Mouse (Mus musculus) c-Kit-positive CD71-positive TER-119-positive erythroid progenitor cells, embryonic 14.5 days (primary cell): ENCODE data around the gene Uchl5.

Source experiments
- DNase-seq: peaks from one replicate; pipeline ENCODE4 v3.0.0-alpha.2; 2013; ENCODE audit warnings: low spot score

Uchl5 gene

GRCm38 (mm10) chr1:143776446-143777411 is at the start of gene Uchl5, which contains the start of gene Trove2:
TSS of gene Uchl5 (plus strand) at chr1:143777272.
TSS of gene Trove2 (minus strand) at chr1:143777068.
- peak; percentile 96 for DNase-seq

- no peak for DNase-seq
Measured at GRCm38 (mm10) chr1:143727701-143728445, 49.2 kb upstream of the Uchl5 start.

- DNase-seq, result peak; percentile 68
Measured at GRCm38 (mm10) chr1:143730899-143731298, 46.2 kb upstream of the Uchl5 start.

GRCm38 (mm10) chr1:143731691-143732090 is 45.4 kb upstream of the Uchl5 start:
- DNase-seq, result no peak

- no peak for DNase-seq
Measured at GRCm38 (mm10) chr1:143733914-143734410, 43.1 kb upstream of the Uchl5 start.

- DNase-seq, result peak; percentile 26
Measured at GRCm38 (mm10) chr1:143738811-143739210, 38.3 kb upstream of the Uchl5 start.

GRCm38 (mm10) chr1:143739361-143740350 is 37.4 kb upstream of the Uchl5 start:
- DNase-seq, result peak; percentile 78

GRCm38 (mm10) chr1:143740581-143740980 is 36.5 kb upstream of the Uchl5 start:
- no peak for DNase-seq

- no peak for DNase-seq
Measured at GRCm38 (mm10) chr1:143741331-143741730, 35.7 kb upstream of the Uchl5 start.

- DNase-seq, result no peak
Measured at GRCm38 (mm10) chr1:143742186-143742585, 34.9 kb upstream of the Uchl5 start.

- no peak for DNase-seq
Measured at GRCm38 (mm10) chr1:143745871-143746270, 31.2 kb upstream of the Uchl5 start.

- DNase-seq, result no peak
Measured at GRCm38 (mm10) chr1:143762159-143762558, 14.9 kb upstream of the Uchl5 start.

- DNase-seq, result no peak
Measured at GRCm38 (mm10) chr1:143764443-143764842, 12.6 kb upstream of the Uchl5 start.

GRCm38 (mm10) chr1:143765801-143766200 is 11.3 kb upstream of the Uchl5 start:
- DNase-seq, result no peak

- no peak for DNase-seq
Measured at GRCm38 (mm10) chr1:143766238-143766637, 10.8 kb upstream of the Uchl5 start.

GRCm38 (mm10) chr1:143770444-143771109 is 6.5 kb upstream of the Uchl5 start:
- no peak for DNase-seq

GRCm38 (mm10) chr1:143773082-143773481 is 4.0 kb upstream of the Uchl5 start:
- no peak for DNase-seq

GRCm38 (mm10) chr1:143773909-143774308 is 3.2 kb upstream of the Uchl5 start:
- no peak for DNase-seq

GRCm38 (mm10) chr1:143777558-143778218 is 616 bp downstream of the Uchl5 start:
- peak; percentile 44 for DNase-seq

GRCm38 (mm10) chr1:143788584-143789227 is 11.6 kb downstream of the Uchl5 start:
- DNase-seq, result peak; percentile 66
